Mouse (Mus musculus) heart, postnatal 25 days (tissue): ENCODE data around the gene Kctd17. TPM values are rescaled to one million over a fixed set of nuclear protein-coding genes. Genes with fewer than 3 reads are reported as not detected.

Source experiments
- DNase-seq: peaks from one replicate; pipeline ENCODE4 v3.0.0; 2022; ENCODE audit warnings: low spot score
- intact Hi-C: fragments of 180-260 bp; cut with DNase I; formaldehyde crosslinking; loops from one replicate; pipeline ENCODE4 v1.15.1; 2025
- total RNA-seq, 2 experiments: library from RNA; stranded (reverse); gene quantifications; 2 replicates each; pipeline ENCODE4 v1.2.3; 2021

Kctd17 gene
- total RNA-seq, 2 experiments from 2014 or later = 35.4 to 37.3 TPM

DNA sequence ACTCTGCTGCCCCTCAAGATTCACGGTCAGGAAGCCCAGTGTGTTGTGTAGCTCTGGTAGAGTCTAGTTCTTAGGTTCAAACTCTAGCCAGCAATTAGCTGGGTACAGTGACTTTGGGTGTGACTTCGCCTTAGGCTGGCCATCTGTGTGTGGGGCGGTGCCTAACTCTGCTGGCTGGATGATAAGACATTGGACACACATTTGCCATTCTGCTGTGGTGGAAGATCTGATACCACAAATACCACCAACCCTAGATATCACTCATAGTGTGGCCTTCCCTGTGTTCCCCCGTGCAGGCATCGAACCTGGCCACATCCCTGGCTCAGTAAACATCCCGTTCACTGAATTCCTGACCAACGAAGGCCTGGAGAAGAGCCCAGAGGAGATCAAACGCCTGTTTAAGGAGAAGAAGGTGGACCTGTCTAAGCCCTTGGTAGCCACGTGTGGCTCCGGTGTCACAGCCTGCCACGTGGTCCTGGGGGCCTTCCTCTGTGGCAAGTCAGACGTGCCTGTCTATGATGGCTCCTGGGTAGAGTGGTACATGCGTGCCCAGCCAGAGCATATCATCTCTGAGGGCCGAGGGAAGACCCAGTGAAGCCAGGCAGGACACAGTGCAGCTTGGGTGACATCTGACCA lies 15.2 kb upstream of the Kctd17 start:
- no peak for DNase-seq
- intact Hi-C loops = no loop called here

DNA sequence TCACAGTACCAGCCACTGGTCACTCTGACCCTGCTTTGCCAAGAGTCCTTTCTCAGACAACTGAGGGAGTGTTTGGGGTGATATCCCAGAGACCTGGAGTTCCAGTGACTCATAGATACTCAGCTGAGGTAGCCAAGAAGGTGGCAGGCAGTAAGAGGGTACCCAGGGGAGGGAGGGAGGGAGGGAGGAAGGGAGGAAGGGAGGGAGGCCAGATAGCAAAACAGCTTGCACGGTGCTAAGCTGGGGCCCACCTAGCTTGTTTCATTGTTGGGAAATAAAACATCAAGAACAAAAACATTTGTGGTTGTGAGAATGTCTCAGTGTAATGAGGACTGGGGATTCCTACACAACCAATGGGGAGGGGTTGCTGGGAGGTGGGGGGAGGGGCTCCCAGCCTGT lies 14.6 kb upstream of the Kctd17 start:
- intact Hi-C loops = no loop called here
- no peak for DNase-seq

DNA sequence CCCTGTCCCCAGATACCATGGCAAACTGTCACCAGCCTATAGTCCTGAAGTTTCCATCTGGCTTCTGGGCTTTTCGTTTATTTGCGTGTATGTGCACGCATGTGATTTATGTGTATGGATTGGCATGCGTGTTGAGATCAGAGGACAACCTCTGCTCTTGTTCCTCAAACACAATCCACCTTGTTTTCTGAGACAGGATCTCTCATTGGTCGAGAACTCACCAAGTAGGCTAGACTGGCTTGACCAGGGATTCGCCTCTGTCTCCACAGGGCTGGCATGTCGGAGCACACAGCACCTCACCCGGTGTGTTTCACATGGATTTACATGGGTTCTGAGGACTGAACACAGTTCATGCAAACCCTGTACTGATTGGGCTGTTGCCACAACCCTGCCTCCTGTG lies 14.2 kb upstream of the Kctd17 start:
- intact Hi-C loops = no loop called here
- DNase-seq = no peak

DNA sequence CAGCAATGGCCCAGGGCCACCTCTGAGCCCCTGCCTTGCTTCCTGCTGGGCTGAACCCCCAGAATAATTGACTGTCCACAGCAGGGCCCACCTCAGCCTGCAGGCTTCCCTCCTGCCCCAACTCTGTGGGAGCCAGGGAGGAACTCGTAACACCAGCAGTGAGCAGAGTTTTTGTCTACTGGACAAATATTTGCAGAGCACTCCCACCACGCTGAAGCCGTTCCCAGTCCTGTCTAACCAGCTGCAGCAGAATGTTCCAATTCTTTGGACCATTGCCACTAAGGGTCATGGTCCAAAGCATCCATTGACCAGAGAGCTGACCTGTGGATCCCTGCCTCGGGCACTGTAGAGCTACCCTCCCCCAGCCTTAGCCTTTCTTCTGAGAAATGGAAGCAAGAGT lies 11.4 kb upstream of the Kctd17 start:
- intact Hi-C loops = no loop called here

DNA sequence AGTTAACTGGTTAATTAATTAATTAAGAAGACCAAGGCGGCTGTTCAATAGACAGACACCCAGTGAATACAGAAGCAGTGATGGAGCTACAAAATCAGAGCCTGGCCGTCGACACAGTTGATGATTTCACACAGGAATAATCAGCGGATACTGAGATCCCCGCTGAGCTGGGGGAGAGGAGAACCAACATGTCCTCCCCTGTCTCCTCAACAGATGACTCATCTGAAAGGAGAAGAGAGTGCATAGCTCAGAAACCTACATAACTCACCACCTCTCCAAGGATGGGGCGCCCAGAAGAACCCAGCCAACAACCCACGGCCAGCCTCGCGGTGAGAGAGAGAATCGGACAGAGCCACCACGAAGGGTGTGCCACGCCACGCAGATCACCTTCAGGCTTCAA lies 8.0 kb upstream of the Kctd17 start:
- DNase-seq = no peak
- intact Hi-C loops = loop anchor here (10.0 kb wide), 1 partner anchor 246 kb away; the partner anchor contains the start of gene Ift27

More for the DNA sequence above, 11.4 kb upstream of the Kctd17 start:
- DNase-seq = no peak

DNA sequence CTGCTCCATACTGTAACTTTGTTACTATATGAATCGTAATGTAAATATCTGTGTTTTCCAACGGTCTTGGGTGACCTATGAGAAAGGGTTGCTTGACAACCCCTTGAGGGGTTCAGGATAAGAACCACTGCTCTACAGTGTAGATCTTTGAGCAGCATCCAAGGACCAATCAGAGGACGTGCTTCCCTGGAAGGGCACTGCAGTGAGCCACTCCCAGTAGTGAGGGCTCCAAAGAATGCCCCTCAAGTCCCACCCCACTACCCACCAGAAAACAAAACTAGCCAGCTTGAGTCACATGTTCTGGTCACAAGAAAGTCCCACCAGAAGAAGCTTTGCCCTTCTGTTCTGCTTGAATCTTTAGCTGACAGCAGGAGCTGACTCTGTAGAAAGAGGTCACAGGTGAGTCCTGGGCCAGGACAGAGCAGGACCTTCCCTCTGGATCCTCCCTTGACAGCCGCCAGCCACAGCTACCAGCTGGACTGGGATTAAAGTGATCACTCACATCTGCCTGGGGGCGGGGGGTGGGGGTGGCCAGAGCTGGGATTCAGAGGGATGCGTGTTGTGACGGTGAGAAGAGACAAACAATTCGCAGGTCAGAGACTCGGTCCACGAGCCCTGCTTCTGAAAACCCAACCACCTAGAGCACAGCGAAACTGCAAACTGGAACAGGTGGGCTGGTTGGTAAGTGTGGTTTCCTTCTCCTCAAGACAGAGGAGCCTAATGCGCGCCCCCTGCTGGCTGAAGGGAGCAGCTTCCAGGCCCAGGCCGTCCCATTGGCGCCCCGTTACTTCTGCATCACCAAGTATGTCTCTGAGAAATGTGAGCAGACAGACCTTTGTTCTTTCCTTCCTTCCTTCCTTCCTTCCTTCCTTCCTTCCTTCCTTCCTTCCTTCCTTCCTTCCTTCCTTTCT lies 6.1 kb upstream of the Kctd17 start:
- intact Hi-C loops = loop anchor here (2.0 to 10.0 kb wide), 2 partner anchors 68 to 248 kb away; partner anchors contain the start of gene Ift27
- no peak for DNase-seq

DNA sequence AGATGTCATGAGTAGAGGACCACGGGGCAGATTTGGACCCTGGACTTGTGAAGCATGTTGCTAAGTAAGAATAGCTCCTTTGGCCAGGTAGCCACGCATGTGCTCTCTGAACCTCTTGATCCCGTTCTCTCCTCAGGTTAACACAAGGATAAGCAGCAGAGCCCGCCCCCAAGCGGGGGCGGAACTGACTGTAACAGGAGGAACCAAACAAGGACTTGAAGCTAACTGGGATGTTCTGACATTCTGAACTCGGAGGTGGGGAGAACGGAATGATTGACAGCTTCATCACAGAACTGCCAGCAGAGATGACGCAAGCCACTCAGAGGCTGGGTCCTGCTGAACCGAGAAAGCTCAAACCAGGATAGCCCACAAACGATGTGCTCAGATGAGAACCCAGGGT lies 3.9 kb upstream of the Kctd17 start:
- intact Hi-C loops = loop anchor here (10.0 kb wide), 1 partner anchor 250 kb away; the partner anchor contains the start of gene Ift27
- no peak for DNase-seq

DNA sequence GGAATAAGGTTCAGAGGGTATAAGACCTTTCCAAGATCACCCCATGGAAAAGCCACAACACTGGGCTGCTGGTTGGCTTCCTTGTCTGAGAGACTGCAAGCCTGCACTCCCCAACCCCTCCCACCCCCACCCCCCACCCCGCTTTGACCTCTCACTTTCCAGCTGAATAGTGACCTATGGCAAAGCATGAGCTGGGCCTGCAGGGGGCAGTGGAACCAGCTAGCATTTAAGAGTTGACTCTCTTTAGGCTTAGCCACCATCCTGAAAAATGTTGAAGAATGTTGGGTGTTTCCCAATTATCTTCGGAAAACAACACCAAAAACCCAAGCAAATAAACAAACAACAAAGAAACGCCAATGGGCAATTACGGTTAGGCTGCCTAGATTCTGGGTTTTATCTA lies 3.1 kb upstream of the Kctd17 start:
- DNase-seq = no peak
- intact Hi-C loops = loop anchor here (10.0 kb wide), 1 partner anchor 250 kb away; the partner anchor contains the start of gene Ift27

DNA sequence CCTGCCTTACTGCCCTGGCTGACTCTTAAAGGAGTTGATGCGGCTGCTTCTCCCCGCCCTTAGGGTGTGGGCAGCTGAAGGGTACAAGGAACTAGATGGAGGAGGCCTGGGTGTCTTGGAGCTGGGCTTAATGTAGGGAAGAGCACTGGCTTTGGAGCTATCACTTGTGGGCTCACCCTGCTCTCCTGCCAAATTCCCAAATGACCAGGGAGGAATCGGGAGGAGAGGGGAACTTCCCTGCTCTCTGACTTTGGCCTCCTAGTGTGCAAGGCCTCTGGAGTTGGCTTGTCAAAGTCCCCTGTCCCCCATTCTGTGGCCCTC lies 735 bp downstream of the Kctd17 start:
- no peak for DNase-seq
- intact Hi-C loops = loop anchor here (2.0 to 10.0 kb wide), 2 partner anchors 22 to 254 kb away; partner anchors contain the start of genes Ift27 and Mpst

DNA sequence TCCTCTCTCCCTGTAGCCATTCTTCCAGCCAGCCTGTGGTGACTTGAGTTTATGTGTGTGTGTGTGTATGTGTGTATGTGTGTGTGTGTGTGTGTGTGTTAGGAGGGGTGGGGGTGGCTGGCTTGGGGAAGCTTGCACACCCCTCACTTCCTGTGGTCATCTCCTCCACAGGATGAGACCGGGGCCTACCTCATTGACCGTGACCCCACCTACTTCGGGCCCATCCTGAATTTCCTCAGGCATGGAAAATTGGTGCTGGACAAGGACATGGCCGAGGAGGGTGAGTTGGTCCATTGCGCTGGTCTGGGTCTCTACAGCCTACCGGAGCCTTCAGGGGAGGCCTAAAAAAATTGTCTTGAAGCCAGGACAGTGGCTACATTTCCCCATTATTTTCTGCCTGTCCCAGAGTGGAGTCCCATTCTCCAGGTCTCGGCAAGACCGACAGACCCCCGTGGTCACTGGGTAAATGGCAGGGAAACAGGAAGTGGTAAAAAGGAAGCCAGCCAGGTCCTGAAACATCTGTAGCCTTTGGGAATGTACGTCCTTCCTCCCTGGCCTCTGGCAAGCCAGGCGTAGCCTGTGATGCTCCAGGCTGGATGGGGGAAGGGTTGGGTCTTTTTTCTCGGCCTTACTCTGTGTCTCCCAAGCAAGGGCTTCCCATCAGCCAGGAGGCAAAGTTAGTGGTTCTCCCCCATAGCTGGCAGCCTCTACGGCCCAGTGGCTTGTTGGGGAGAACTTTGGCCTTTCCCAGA lies 1.7 kb downstream of the Kctd17 start:
- intact Hi-C loops = loop anchor here (2.0 to 10.0 kb wide), 2 partner anchors 23 to 255 kb away; partner anchors contain the start of genes Ift27 and Mpst
- no peak for DNase-seq

DNA sequence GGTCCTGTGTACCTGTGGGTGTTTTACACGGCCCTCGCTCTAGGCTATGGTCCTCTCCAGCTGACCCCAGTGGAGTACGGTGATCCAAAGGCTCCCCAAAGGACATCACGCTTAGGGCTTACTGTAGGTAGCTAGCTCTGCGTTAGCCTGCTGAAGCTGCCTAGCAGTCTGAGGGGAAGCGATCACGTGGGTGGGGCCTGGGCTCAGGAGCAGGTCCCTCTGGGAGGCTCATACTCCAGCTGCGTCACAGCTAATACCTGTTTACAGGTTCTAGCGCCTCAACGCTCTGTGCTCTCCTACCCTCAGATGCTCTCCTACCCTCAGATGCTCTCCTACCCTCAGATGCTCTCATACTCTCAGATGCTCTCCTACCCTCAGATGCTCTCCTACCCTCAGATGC lies 2.5 kb downstream of the Kctd17 start:
- intact Hi-C loops = no loop called here
- DNase-seq = no peak

DNA sequence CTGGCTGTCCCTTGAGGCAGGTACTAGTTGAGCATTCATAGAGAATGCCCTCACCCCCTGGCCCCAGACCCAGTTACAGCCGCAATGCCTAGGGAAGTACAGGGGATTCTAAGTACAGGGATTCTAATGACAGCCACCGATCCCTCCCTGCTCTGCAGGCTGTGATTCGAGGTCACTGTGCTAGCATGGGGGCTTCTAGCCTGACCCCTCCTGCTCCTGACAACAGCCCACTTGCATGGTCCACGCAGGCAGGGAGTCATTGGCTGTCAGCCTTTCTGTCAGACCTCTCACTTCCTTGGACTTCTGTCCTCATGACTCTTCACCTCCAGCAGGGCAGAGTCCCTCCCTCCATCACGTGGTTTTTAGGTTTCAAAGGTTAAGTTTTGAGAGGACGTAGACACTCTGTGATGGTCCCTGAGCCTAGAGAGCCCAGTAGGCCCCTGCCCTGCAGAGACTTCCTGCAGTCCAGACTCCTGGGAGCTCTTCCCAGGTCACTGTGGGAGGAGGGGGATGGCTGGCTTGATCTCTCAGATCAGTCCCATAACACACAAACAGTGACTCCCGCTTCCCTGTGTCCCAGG lies 3.3 kb downstream of the Kctd17 start:
- DNase-seq = no peak
- intact Hi-C loops = no loop called here

DNA sequence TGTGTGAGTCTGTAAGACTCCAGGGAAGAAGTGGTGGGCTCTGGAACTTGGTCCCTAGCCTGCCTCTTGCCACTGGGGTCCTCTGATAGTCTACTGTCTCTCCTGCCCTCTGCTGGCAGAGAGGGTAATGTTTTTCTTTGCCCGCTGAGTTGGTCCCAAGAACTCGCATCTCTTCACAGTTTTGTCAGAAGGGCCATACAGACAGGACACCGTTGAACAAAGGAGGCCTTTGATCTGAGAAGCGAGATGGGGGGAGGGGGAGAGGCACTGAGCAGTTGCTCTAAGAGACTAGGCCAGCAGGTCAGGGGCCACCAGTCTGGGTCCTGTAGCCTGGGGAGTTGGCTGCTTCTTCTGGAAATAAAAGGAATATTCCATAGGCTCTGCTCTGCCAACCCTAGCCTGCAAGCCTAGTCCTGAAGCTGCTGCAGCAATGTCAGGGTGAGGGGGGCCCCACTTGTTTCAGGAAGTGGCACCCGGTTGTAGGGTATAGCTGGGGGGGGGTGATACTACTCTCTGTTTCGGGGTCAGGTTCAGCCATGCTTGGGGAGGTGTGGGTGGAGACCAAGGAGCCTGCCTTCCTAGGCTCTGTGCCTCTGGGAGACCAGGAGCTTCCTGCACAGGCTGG lies 6.6 kb downstream of the Kctd17 start:
- intact Hi-C loops = loop anchor here (5.0 kb wide), 1 partner anchor 178 kb away; no protein-coding TSS in a partner anchor

DNA sequence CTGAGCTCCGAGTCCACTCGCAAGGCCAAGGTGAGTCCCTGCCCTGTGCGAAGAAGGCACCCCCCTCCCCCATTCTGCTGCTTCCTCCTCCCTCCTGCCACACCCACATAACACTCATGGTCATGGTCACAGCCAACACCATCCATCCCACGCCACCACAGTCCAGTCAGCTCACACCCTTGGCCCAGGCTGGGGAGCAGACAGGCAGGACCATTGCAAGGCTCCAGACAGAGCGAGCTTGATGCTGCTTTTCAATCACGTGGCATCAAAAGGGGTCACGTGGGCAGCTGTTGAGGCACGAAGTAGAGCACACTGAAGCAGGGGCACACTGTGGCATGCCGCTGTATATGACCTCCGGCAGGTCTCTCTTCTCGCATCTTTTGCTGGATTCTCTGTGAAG lies 7.3 kb downstream of the Kctd17 start:
- intact Hi-C loops = loop anchor here (5.0 kb wide), 1 partner anchor 178 kb away; no protein-coding TSS in a partner anchor
- DNase-seq = no peak

More for the DNA sequence above, 6.6 kb downstream of the Kctd17 start:
- DNase-seq = no peak

DNA sequence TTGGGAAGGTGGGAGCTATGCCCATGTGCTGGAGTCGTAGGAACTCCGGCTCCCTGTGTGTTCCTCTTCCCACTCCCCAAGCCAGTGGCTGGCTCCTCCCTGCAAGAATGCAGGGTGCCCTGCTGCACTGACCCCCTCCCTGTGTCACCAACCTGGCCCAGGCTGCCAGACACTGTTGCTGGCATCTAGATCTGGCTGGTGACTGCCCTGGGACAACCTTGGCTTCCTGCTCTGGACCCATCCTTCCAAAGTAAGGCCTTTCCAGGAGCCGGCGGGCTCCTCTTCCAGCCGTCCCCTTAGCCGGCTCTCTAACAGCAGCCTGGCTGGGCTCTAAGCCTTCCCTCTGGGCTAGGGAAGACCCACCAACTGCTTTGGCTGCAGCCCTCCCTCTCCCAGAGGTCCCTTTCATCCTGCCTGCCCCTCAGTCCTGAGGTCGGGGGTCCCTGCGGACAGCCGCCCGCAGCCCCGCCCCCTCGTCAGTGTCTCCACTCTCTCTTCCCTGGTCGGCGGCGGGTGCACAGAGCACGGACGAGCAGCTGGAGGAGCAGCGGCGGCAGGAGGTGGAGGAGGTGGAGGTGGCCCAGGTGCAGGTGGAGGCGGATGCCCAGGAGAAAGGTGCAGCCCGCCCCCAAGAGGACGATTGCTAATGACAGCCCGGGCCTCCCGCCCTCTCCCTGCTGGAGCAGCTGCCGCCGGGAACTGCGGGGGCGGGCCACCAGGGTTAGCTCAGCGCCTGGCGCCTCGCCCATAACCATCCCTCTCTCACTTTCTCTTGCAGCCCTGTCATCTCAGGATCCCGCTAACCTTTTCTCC lies 8.2 kb downstream of the Kctd17 start:
- intact Hi-C loops = loop anchor here (5.0 kb wide), 1 partner anchor 179 kb away; no protein-coding TSS in a partner anchor
- DNase-seq = peak; percentile 79

DNA sequence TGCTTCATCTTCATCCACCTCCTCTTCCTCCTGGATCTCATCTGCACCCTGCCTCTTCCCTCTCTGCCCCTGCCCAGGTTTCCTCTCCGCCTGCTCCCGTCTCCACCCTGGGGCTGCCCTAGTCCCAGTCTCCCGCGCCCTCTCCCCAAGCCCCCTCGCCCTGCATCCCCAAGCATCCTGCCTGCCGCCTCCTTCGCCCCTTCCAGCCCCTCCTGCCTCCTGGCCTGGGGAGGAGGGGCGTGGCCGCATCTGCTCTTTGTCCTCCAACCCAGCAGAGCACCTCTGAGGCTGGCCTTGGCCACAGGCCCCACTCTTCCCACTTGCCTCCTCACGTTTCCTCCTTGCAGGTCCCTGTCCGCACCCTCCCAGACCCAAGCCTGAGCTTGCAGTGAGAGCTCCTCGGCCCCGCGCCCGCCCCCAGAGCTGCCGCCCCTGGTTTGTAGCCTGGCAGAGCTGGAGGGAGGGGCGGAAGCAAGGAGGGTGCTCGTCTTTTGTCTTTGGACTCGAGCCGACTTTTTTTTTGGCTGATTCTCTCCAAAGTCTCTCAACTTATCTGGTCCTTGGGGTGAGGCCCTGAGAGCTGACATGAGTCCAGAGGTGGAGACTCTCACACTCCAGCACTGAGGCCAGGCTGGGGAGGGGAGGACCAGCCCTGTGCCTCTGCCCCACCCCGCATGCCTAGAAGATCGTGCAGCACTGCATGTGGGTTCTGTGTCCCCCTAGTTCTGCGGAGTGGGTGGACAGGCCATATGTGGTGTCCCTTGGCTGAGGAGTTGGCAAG lies 9.1 kb downstream of the Kctd17 start:
- DNase-seq = peak; percentile 59
- intact Hi-C loops = loop anchor here (5.0 kb wide), 1 partner anchor 180 kb away; no protein-coding TSS in a partner anchor

DNA sequence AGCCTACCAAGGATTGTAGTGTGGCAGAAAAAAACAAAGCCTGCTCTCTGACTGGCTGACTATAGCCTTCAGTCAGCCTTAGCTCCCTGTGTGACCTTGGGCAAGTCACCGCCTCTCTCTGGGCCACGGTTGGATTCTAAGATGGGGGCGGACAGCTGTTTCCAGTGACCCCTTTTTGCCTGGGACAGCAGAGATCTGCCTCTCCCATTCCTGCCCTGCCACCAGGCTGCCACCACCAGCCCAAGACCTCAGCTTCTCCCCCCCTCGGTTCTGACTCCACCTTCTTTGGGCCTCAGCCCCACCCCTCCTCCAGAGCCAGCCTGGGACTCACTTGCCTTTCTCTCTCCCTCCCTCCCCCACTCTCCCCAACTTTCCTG lies 9.6 kb downstream of the Kctd17 start:
- no peak for DNase-seq
- intact Hi-C loops = loop anchor here (5.0 kb wide), 1 partner anchor 181 kb away; no protein-coding TSS in a partner anchor

DNA sequence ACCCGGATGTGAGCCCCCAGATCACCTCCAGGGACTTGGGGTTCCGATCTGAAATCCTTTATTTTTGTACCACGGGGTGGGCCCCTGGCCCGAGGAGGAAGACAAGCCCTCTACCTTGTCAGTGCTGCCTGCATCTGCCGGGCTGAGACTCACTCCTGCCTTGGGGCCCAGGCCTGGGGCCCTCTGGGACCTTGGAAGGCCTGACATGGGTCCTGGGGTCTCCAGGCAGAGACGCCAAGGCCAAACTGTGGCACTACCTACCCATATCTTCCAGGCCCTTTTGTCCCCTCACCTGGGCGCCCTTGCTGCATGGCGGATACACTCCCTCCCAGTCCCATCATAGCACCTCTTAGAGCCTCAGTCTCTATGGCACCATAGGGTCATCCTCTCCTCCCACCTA lies 10.1 kb downstream of the Kctd17 start:
- intact Hi-C loops = loop anchor here (5.0 kb wide), 1 partner anchor 181 kb away; no protein-coding TSS in a partner anchor
- DNase-seq = no peak
